Mouse (Mus musculus) myocyte (in vitro differentiated cells): ENCODE measurements at regions not wholly inside any gene's neighbourhood (a gene's known extent, or its start where the extent isn't known, plus 50 kb on each side); places are given as distances from the start of the nearest gene placed in this dataset.

ENCODE experiments used
- CEBPB ChIP-seq: IDR thresholded peaks from 2 replicates; pipeline ENCODE4 v1.6.1; 2011; ENCODE audit warnings: mild to moderate bottlenecking, moderate library complexity; ENCODE audit not compliant: poor library complexity, insufficient read depth, severe bottlenecking
- E2F4 ChIP-seq: IDR thresholded peaks from one replicate; pipeline ENCODE4 v1.6.1; 2011; ENCODE audit warnings: mild to moderate bottlenecking, control low read depth, moderate library complexity; ENCODE audit not compliant: insufficient read depth
- MAX ChIP-seq: IDR thresholded peaks from one replicate; pipeline ENCODE4 v1.6.1; 2011; ENCODE audit warnings: low read depth, mild to moderate bottlenecking, control low read depth
- MYOD1 ChIP-seq, 3 experiments: IDR thresholded peaks; one replicate each; pipeline ENCODE4 v1.6.1; 2011; ENCODE audit warnings: control low read depth in 2 of 3, low read depth in 2 of 3, mild to moderate bottlenecking in 2 of 3, moderate library complexity in 1 of 3; ENCODE audit not compliant: insufficient read length in 2 of 3, control insufficient read depth in 1 of 3
- MYOG ChIP-seq, 3 experiments: IDR thresholded peaks; one replicate each; pipeline ENCODE4 v1.6.1; 2011; ENCODE audit warnings: control low read depth in 2 of 3, low read depth in 2 of 3, mild to moderate bottlenecking in 2 of 3; ENCODE audit not compliant: insufficient read length in 2 of 3, control insufficient read depth in 1 of 3, insufficient read depth in 1 of 3
- POLR2A ChIP-seq: IDR thresholded peaks from one replicate; pipeline ENCODE4 v1.6.1; 2011; ENCODE audit warnings: low read depth, mild to moderate bottlenecking, control low read depth, moderate library complexity; ENCODE audit not compliant: insufficient read length
- POLR2AphosphoS2 ChIP-seq: IDR thresholded peaks from one replicate; pipeline ENCODE4 v1.6.1; 2011; ENCODE audit warnings: low read depth, control low read depth; ENCODE audit not compliant: insufficient read length
- REST ChIP-seq: IDR thresholded peaks from one replicate; pipeline ENCODE4 v1.6.1; 2011; ENCODE audit warnings: mild to moderate bottlenecking, control low read depth, moderate library complexity; ENCODE audit not compliant: insufficient read depth, insufficient read length
- SRF ChIP-seq: IDR thresholded peaks from one replicate; pipeline ENCODE4 v1.6.1; 2011; ENCODE audit warnings: low read depth; ENCODE audit not compliant: control insufficient read depth, insufficient read length
- TCF12 ChIP-seq: IDR thresholded peaks from one replicate; pipeline ENCODE4 v1.6.1; 2011; ENCODE audit warnings: mild to moderate bottlenecking, control low read depth; ENCODE audit not compliant: poor library complexity, insufficient read depth, severe bottlenecking
- USF1 ChIP-seq: IDR thresholded peaks from one replicate; pipeline ENCODE4 v1.6.1; 2011; ENCODE audit warnings: low read depth, mild to moderate bottlenecking, control low read depth, moderate library complexity

DNA sequence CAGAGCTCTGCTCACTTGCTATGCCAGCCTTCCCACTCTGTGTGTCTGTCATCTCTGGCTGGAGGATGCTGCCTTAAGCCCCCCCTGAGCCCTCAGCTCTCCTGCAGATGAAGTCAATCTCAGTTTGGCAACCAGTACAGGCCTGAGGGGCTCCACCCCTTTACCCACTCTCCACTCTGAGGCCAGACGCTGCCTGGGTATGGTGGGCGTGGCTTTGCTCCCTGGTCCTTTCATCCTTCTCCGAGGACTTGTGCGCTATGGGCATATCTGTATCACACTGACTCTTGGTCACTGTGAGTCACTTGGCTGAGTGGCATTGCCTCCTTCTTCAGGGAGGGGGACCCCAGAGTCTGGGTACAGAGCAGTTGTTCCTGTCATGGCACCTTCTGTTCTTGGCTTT lies 94.3 kb upstream of the Ptpn1 start:
- TF ChIP-seq USF1 (no peak), POLR2A (no peak), MAX (no peak), MYOD1 (IDR thresholded peaks at IDR 0.05; ENCODE audit: control insufficient read depth in 1 of 3, insufficient read length in 2 of 3, low read depth in 2 of 3) (no peak), POLR2AphosphoS2 (no peak), CEBPB (no peak), TCF12 (no peak), E2F4 (no peak), REST (no peak), SRF (no peak), MYOG (IDR thresholded peaks at IDR 0.05; ENCODE audit: control insufficient read depth in 1 of 3, insufficient read depth in 1 of 3, insufficient read length in 2 of 3, low read depth in 2 of 3) (no peak)
